Mouse (Mus musculus): ENCODE data around the gene Bnc1. TPM values are rescaled to one million over a fixed set of nuclear protein-coding genes. Genes with fewer than 3 reads are reported as not detected.

Gene Bnc1
- 3.1 and 4.5 TPM in 2 replicates for polyA plus RNA-seq (2016; fragmentation: Nextera tagmentation; extraction: Ambion mirVana)

GRCm38 (mm10) chr7:81992131-81993061 is at the start of gene Bnc1:
Gene Bnc1 (minus strand): TSS chr7:81992292.
- Histone ChIP-seq H3K27ac (replicated peaks) (peak within 1 kb of the TSS; percentile 81), H3K36me3 (replicated peaks) (no peaks in the 10 kb centered on the region), H3K9me3 (no peaks in the 10 kb centered on the region)

DNA sequence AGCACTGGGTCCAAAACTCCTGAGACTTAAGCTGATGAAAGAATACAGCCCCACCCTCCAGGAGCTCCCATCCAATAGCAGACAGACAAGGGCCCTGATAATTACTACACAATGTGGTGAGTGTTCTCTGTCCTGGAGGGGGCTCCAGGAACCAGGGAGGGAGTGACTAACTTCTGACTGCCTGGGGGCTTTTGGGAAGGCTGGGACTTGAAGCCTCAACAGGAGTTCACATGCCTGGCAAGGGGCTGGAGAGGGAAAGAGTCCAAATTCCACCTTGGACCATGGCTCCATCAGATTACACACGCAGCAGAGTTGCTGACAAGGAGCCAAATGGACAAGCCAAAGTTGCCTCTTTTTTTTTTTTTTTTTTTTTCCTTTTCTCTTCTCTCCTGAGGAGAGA is 41.3 kb upstream of the Bnc1 start:
- no peak overlapping the region for H3K4me3 ChIP-seq
- no peaks in the 10 kb centered on the region for H3K36me3 ChIP-seq (replicated peaks)
- H3K4me1 ChIP-seq = peaks cover 13% of the 10 kb centered on the region
- DNase-seq (ENCODE audit: low spot score) = peak; percentile 40
- no peaks in the 10 kb centered on the region for H3K9me3 ChIP-seq
- 39% methylated on average over 1 of the region's 1 CpGs for WGBS
- no peaks in the 10 kb centered on the region for H3K27me3 ChIP-seq (replicated peaks; ENCODE audit: low read depth, poor library complexity, severe bottlenecking)
- no peak overlapping the region for H3K27ac ChIP-seq (replicated peaks)

More at GRCm38 (mm10) chr7:81992131-81993061, at the start of gene Bnc1:
- H3K4me3 ChIP-seq = peak within 1 kb of the TSS; percentile 68
- H3K4me1 ChIP-seq = peaks cover 46% of the 10 kb centered on the region
- H3K27me3 ChIP-seq (replicated peaks; ENCODE audit: low read depth, poor library complexity, severe bottlenecking) = peaks cover 97% of the 10 kb centered on the region
- peak; percentile 69 for DNase-seq (ENCODE audit: low spot score)
- under 1% methylated on average over 105 of the region's 105 CpGs for WGBS

GRCm38 (mm10) chr7:82029666-82030065 is 37.6 kb upstream of the Bnc1 start:
- Histone ChIP-seq H3K36me3 (replicated peaks) (no peaks in the 10 kb centered on the region), H3K9me3 (no peaks in the 10 kb centered on the region), H3K4me1 (peaks cover 13% of the 10 kb centered on the region), H3K27me3 (replicated peaks; ENCODE audit: low read depth, poor library complexity, severe bottlenecking) (no peaks in the 10 kb centered on the region), H3K4me3 (no peak overlapping the region), H3K27ac (replicated peaks) (0 out of 2 replicates have a peak overlapping the region, but pooled peaks have one; percentile 8)
- 47% methylated on average over 9 of the region's 9 CpGs for WGBS
- peak; percentile 45 for DNase-seq (ENCODE audit: low spot score)

- H3K4me3 ChIP-seq = no peak overlapping the region
- H3K4me1 ChIP-seq = peaks cover 10% of the 10 kb centered on the region
- 64% methylated on average over 2 of the region's 2 CpGs for WGBS
- DNase-seq (ENCODE audit: low spot score) = no peak
- no peaks in the 10 kb centered on the region for H3K36me3 ChIP-seq (replicated peaks)
- no peaks in the 10 kb centered on the region for H3K27me3 ChIP-seq (replicated peaks; ENCODE audit: low read depth, poor library complexity, severe bottlenecking)
- no peaks in the 10 kb centered on the region for H3K9me3 ChIP-seq
- no peak overlapping the region for H3K27ac ChIP-seq (replicated peaks)
Observed at GRCm38 (mm10) chr7:82025802-82026201, 33.7 kb upstream of the Bnc1 start.

DNA sequence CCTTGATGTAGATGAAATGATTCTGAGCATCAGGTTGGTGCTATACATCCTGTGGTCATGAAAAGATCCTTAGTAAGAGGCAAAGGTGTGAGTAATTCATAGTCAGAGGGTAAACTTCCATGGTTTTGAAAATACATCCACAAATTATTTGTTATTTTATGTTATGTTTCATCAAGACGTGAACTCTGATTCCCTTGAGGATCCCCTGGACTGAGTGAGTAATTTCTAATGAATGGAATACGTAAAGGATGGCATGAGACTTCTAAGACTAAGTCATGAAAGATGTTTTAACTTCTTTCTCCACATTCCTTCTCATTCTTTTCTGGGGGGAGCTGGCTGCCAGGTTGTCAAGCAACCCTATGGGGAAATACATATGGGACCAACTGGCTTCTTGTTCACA is 31.6 kb upstream of the Bnc1 start:
- WGBS = 84% methylated on average over 2 of the region's 2 CpGs
- no peaks in the 10 kb centered on the region for H3K4me1 ChIP-seq

GRCm38 (mm10) chr7:82022404-82022803 is 30.3 kb upstream of the Bnc1 start:
- peaks cover 17% of the 10 kb centered on the region for H3K27me3 ChIP-seq (replicated peaks; ENCODE audit: low read depth, poor library complexity, severe bottlenecking)
- H3K27ac ChIP-seq (replicated peaks) = no peak overlapping the region
- H3K4me3 ChIP-seq = no peak overlapping the region
- H3K9me3 ChIP-seq = no peaks in the 10 kb centered on the region
- H3K36me3 ChIP-seq (replicated peaks) = no peaks in the 10 kb centered on the region
- WGBS = 89% methylated on average over 1 of the region's 1 CpGs
- H3K4me1 ChIP-seq = peaks cover 8% of the 10 kb centered on the region
- DNase-seq (ENCODE audit: low spot score) = no peak

More for the DNA sequence above, 31.6 kb upstream of the Bnc1 start:
- DNase-seq (ENCODE audit: low spot score) = no peak
- no peak overlapping the region for H3K4me3 ChIP-seq
- no peaks in the 10 kb centered on the region for H3K9me3 ChIP-seq
- peaks cover 4% of the 10 kb centered on the region; the same call in 1 of the 2 replicates for H3K27me3 ChIP-seq (replicated peaks; ENCODE audit: low read depth, poor library complexity, severe bottlenecking)
- H3K27ac ChIP-seq (replicated peaks) = no peak overlapping the region
- H3K36me3 ChIP-seq (replicated peaks) = no peaks in the 10 kb centered on the region

DNA sequence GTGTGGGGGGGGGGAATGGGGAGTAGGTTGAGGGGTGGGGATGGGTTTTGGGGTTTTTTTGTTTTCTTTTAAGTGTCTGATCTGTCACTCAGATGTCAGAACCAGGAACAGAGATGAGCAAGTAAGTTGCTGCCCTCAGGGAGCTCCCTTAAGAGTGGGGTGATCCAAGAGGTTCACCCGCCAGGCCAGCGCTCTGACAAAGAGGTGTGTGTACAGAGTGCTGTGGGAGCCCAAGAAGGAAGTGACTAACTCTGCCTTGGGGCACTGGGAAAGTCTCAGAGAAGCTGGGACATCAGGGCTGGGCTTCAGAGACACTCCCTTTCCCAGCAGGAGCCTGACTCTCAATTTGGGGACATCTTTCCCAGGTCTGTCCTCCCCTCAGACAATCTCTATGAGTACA is 25.9 kb upstream of the Bnc1 start:
- DNase-seq (ENCODE audit: low spot score) = no peak
- 58% methylated on average over 2 of the region's 2 CpGs for WGBS
- Histone ChIP-seq H3K4me1 (peaks cover 24% of the 10 kb centered on the region), H3K27me3 (replicated peaks; ENCODE audit: low read depth, poor library complexity, severe bottlenecking) (peaks cover 48% of the 10 kb centered on the region), H3K27ac (replicated peaks) (no peak overlapping the region), H3K4me3 (no peak overlapping the region), H3K9me3 (no peaks in the 10 kb centered on the region), H3K36me3 (replicated peaks) (no peaks in the 10 kb centered on the region)

- no peaks in the 10 kb centered on the region for H3K9me3 ChIP-seq
- 3% methylated on average over 25 of the region's 25 CpGs for WGBS
- no peak overlapping the region for H3K27ac ChIP-seq (replicated peaks)
- peaks cover 48% of the 10 kb centered on the region for H3K27me3 ChIP-seq (replicated peaks; ENCODE audit: low read depth, poor library complexity, severe bottlenecking)
- DNase-seq (ENCODE audit: low spot score) = no peak
- H3K4me1 ChIP-seq = peaks cover 32% of the 10 kb centered on the region
- H3K4me3 ChIP-seq = peak overlapping the region; percentile 44
- no peaks in the 10 kb centered on the region for H3K36me3 ChIP-seq (replicated peaks)
Observed at GRCm38 (mm10) chr7:82016751-82017710, 24.9 kb upstream of the Bnc1 start.

GRCm38 (mm10) chr7:82012472-82012871 is 20.4 kb upstream of the Bnc1 start:
- Histone ChIP-seq H3K36me3 (replicated peaks) (no peaks in the 10 kb centered on the region), H3K9me3 (no peaks in the 10 kb centered on the region), H3K27ac (replicated peaks) (peak overlapping the region; percentile 62), H3K4me1 (peaks cover 34% of the 10 kb centered on the region), H3K4me3 (0 out of 2 replicates have a peak overlapping the region, but pooled peaks have one; percentile 28), H3K27me3 (replicated peaks; ENCODE audit: low read depth, poor library complexity, severe bottlenecking) (peaks cover 32% of the 10 kb centered on the region)
- DNase-seq (ENCODE audit: low spot score) = peak; percentile 83
- 8% methylated on average over 13 of the region's 13 CpGs for WGBS

GRCm38 (mm10) chr7:82011534-82012401 is 19.7 kb upstream of the Bnc1 start:
- no peaks in the 10 kb centered on the region for H3K36me3 ChIP-seq (replicated peaks)
- H3K27ac ChIP-seq (replicated peaks) = peak overlapping the region; percentile 62
- H3K4me1 ChIP-seq = peaks cover 26% of the 10 kb centered on the region
- DNase-seq (ENCODE audit: low spot score) = peak; percentile 43
- H3K4me3 ChIP-seq = 0 out of 2 replicates have a peak overlapping the region, but pooled peaks have one; percentile 28
- WGBS = 60% methylated on average over 19 of the region's 19 CpGs
- peaks cover 27% of the 10 kb centered on the region for H3K27me3 ChIP-seq (replicated peaks; ENCODE audit: low read depth, poor library complexity, severe bottlenecking)
- no peaks in the 10 kb centered on the region for H3K9me3 ChIP-seq

GRCm38 (mm10) chr7:82007151-82007550 is 15.1 kb upstream of the Bnc1 start:
- no peak for DNase-seq (ENCODE audit: low spot score)
- WGBS = 68% methylated on average over 2 of the region's 2 CpGs
- Histone ChIP-seq H3K27ac (replicated peaks) (no peak overlapping the region), H3K4me1 (peaks cover 28% of the 10 kb centered on the region), H3K36me3 (replicated peaks) (no peaks in the 10 kb centered on the region), H3K4me3 (no peak overlapping the region), H3K27me3 (replicated peaks; ENCODE audit: low read depth, poor library complexity, severe bottlenecking) (no peaks in the 10 kb centered on the region), H3K9me3 (no peaks in the 10 kb centered on the region)

Measured in embryonic facial prominence, embryonic 10.5 days (tissue).